Mouse (Mus musculus) gonadal fat pad, adult 2 months (tissue): ENCODE results near the gene Itga9. TPM values are rescaled to one million over a fixed set of nuclear protein-coding genes. Genes with fewer than 3 reads are reported as not detected.

Source experiments
- DNase-seq: peaks from one replicate; pipeline ENCODE4 v3.0.0-alpha.2; 2012; ENCODE audit warnings: low read depth
- polyA plus RNA-seq: library from polyadenylated mRNA; depleted of rRNA; stranded (reverse); fragments of >200 nt; gene quantifications from 2 replicates; pipeline ENCODE4 v1.2.3, GENCODE M21; 2012

The Itga9 gene
- polyA plus RNA-seq, 1 experiment = 13.2 TPM

GRCm38 (mm10) chr9:118821220-118822185 lies 215.0 kb downstream of the Itga9 start:
- no peak for DNase-seq

- DNase-seq = no peak
Observed at GRCm38 (mm10) chr9:118822186-118822555, 215.7 kb downstream of the Itga9 start.

GRCm38 (mm10) chr9:118822581-118822980 lies 216.1 kb downstream of the Itga9 start:
- no peak for DNase-seq

- no peak for DNase-seq
Observed at GRCm38 (mm10) chr9:118831080-118831479, 224.6 kb downstream of the Itga9 start.

- no peak for DNase-seq
Observed at GRCm38 (mm10) chr9:118832533-118832932, 226.0 kb downstream of the Itga9 start.

GRCm38 (mm10) chr9:118833413-118833812 lies 226.9 kb downstream of the Itga9 start:
- no peak for DNase-seq

- DNase-seq = no peak
Observed at GRCm38 (mm10) chr9:118838910-118839667, 232.6 kb downstream of the Itga9 start.

GRCm38 (mm10) chr9:118841247-118841646 lies 234.8 kb downstream of the Itga9 start:
- DNase-seq = no peak

- DNase-seq = no peak
Observed at GRCm38 (mm10) chr9:118841907-118842432, 235.5 kb downstream of the Itga9 start.

GRCm38 (mm10) chr9:118843711-118844110 lies 237.2 kb downstream of the Itga9 start:
- no peak for DNase-seq

- DNase-seq = no peak
Observed at GRCm38 (mm10) chr9:118845003-118845402, 238.5 kb downstream of the Itga9 start.

- DNase-seq = no peak
Observed at GRCm38 (mm10) chr9:118846766-118847165, 240.3 kb downstream of the Itga9 start.

- no peak for DNase-seq
Observed at GRCm38 (mm10) chr9:118856665-118857064, 250.2 kb downstream of the Itga9 start.

GRCm38 (mm10) chr9:118860613-118861141 lies 254.2 kb downstream of the Itga9 start:
- no peak for DNase-seq

- DNase-seq = no peak
Observed at GRCm38 (mm10) chr9:118862214-118862613, 255.7 kb downstream of the Itga9 start.

- DNase-seq = no peak
Observed at GRCm38 (mm10) chr9:118862852-118863260, 256.4 kb downstream of the Itga9 start.

GRCm38 (mm10) chr9:118863528-118863927 lies 257.0 kb downstream of the Itga9 start:
- no peak for DNase-seq

GRCm38 (mm10) chr9:118866949-118867348 lies 260.5 kb downstream of the Itga9 start:
- no peak for DNase-seq

GRCm38 (mm10) chr9:118867851-118868250 lies 261.4 kb downstream of the Itga9 start:
- DNase-seq = no peak

- no peak for DNase-seq
Observed at GRCm38 (mm10) chr9:118871089-118871488, 264.6 kb downstream of the Itga9 start.

- no peak for DNase-seq
Observed at GRCm38 (mm10) chr9:118873031-118873430, 266.5 kb downstream of the Itga9 start.

GRCm38 (mm10) chr9:118873596-118873995 lies 267.1 kb downstream of the Itga9 start:
- DNase-seq = no peak
